Comparison of ENCODE assay signal across 17 mouse cellular contexts in the genomic region with DNA sequence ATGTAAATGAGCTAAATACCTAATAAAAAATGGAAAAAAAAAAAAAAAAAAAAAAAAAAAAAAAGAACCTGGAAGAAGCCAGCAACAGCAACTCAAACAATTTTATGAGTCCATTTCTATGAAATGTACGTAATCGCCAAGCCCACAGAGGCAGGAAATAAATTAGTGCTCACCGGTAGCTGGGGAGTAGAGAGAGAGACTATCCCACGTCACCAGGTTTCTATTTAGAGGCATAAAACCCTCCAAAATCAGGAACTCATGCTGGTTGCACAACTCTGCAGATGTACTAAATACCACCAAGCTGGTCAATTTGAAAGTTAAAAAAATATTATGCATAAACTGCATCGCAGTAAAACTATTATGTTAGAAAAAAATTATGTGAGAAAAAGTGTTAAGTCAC.
"Had no signal": no experiment of that assay in that cellular context is flagged by ENCODE, and none has a peak within 500 bp of the region (broad histone marks: within the 10 kb centered on the region; RNA-seq: fewer than 3 reads in every experiment).

No protein-coding gene starts in this region.

- H3K27ac ChIP-seq: kidney, postnatal 0 days; left cerebral cortex, adult 2 months; liver, embryonic 13.5 days; midbrain, embryonic 10.5 days; neural tube, embryonic 13.5 days had no signal

- H3K36me3 ChIP-seq: liver, embryonic 13.5 days; midbrain, embryonic 10.5 days; neural tube, embryonic 13.5 days had no signal

- H3K4me3 ChIP-seq: left cerebral cortex, adult 2 months; liver, embryonic 13.5 days; megakaryocyte, embryonic 14.5 days; midbrain, embryonic 10.5 days; myocyte; neural tube, embryonic 13.5 days had no signal

- H3K27me3 ChIP-seq: liver, embryonic 13.5 days; megakaryocyte, embryonic 14.5 days; neural tube, embryonic 13.5 days had no signal

- DNase-seq: kidney, adult 9 months; kidney, postnatal 25 days; layer of hippocampus, postnatal 36 days; liver, embryonic 13.5 days; lung, adult 2 months; lung, postnatal 14 days; lung, postnatal 4 days; midbrain, embryonic 14.5 days; retina, postnatal 1 day; thymus, adult 18-20 months; thymus, postnatal 36 days had no signal

- H3K4me1 ChIP-seq: liver, embryonic 13.5 days; megakaryocyte, embryonic 14.5 days; neural tube, embryonic 13.5 days had no signal

- H3K4me2 ChIP-seq: liver, embryonic 13.5 days; neural tube, embryonic 13.5 days had no signal

- H3K9ac ChIP-seq: liver, embryonic 13.5 days; neural tube, embryonic 13.5 days had no signal

- H3K9me3 ChIP-seq: liver, embryonic 13.5 days; megakaryocyte, embryonic 14.5 days; midbrain, embryonic 10.5 days; neural tube, embryonic 13.5 days had no signal
